Mouse (Mus musculus) layer of hippocampus, adult 9-10 months (tissue): Measurements from ENCODE around the gene Snx14.

Experiments used
- DNase-seq: peaks from one replicate; pipeline ENCODE4 v3.0.0; 2022; ENCODE audit warnings: low spot score

Snx14 gene

DNA sequence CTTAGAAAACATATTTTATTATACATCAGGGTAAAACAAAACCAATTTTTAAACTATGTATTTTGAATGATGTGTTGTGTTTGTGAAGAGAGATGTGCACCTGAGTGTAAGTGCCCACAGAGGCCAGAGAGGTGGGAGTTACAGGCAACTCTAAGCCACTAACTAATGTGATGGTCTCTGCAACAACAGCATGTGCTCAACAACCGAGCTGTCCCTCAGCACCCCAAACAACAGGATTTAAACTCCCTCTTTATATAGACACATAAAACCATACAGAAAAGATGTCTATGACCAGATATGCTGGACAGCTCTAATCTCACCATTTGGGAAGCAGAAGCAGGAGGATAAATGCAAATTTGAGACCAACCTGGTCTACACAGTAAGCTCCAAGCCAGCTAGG lies 58.2 kb downstream of the Snx14 start:
- no peak for DNase-seq

DNA sequence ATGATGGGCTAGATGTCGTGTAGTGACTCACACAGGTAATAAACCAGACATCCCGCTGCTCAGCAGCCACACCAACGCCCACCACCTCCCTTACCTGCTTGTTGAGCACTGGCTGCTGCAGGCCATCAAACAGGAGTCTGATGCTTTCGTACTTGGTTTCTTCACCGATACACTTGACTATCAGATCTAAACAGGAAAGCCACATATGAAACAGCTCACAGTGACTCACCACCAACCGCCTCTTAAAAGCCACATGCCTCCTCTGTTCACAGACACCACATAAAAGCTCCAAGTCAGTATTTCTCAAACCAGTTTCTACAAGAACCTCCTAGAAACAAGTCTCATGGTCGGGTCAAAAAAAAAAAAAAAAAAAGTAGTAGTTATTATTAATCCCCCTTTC lies 58.7 kb downstream of the Snx14 start:
- no peak for DNase-seq

DNA sequence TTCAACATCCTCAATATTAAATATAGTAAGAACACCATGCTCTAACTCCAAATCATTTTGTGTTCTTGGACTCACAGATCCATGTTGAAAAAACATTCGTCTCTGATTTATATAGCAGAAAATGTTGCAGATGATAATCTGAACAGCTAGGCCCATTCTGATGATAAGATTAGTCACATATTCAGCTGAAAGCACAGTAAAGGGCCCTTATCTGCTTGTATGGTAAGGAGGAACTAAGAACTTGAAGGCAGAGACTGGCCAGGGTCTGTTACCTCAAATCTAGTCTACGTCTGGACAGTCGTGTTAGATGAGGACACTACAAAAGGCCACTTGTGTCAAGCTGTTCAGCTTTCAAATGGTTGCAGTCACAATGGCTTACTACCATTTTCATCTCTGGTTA lies 59.7 kb downstream of the Snx14 start:
- DNase-seq: no peak

DNA sequence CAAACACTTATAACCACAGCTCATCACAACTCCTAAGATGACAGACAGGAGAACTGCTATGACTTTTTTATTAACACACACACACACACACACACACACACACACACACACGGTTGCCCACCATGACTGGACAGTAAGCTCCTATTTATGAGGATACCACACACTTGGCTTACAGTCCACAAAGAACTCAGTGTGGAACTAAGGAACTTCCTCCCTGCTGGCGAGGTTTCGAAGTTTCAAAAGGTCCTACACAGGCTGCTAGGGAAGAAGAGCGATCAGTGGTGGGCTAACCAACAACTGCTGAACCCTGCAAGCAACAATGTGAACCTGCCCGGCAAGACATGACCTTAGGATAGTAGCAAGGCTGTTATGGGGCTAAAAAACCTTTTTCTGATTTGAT lies 61.3 kb downstream of the Snx14 start:
- DNase-seq: no peak

DNA sequence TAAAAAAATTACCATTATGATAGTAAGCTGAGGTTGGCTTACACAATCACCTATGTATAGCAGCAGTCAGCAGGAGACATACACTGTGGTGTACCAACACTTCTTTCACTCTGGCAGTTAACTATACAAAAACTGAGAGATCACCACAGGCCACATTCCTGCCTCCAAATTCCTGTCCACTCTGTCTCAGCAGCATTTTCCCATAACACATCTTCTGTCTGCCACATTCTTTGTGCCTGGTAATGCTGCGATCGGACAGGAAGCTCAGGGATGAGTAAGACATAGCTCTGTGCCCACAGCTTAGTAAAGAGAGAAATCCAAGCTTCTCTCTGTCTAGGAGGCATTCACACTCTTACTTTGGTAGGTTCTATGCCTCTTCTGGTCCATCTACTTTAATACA lies 65.8 kb downstream of the Snx14 start:
- no peak for DNase-seq

DNA sequence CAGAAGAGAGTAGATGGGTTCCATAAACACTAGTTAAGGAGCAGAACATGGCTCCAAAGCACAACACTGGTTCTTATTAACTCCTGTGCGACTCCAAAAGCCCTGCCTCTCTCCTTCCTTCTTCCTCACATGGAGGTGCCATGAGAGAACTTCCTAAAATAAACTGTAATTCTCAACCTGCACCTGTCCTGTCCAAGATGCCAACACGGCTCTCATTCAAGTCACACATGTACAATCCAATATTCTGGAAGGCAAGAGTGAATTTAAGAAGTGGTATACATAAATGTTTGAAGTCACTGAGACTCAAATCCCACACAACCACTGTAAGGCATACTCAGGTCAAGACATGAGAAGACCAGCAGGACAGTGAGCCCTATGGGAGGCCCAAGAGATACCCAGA lies 67.6 kb downstream of the Snx14 start:
- no peak for DNase-seq

DNA sequence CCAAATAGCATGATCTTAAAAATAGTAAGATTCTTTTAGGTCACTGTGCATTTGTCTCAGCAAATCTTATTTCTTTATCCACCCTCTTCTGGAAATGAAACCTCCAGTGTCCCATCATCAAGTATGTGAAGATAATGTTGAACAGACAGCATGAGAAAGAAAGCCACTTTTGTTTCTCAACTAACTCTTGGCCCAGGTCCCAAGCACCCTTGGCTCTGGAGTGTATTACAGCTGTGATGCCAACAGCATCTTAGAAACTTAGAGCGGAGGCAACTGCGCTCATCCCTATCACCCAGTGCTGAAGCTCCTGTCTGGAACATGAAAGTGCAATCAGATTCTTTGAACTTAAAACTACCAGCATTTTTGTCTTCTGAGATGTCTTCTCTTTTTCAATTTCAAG lies 69.1 kb downstream of the Snx14 start:
- DNase-seq: no peak

DNA sequence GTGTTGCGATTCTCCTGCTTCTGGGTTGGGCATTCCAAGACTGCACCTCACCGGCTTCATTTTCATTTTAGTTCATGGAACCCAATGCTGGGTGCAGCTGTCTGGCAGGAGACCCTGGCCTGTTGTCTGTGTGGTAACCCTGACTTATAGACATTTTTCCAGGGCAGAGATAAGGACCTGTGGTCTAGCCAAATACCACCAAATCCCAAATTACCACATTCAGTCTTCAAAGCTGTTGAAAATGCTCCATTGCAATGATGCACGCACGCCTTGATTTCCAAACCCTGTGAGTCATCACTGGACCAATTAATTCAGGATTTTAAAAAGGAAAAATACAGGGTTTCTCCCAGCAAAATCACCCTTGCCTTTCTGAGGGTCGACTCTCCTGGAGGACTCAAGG lies 70.3 kb downstream of the Snx14 start:
- DNase-seq: no peak

DNA sequence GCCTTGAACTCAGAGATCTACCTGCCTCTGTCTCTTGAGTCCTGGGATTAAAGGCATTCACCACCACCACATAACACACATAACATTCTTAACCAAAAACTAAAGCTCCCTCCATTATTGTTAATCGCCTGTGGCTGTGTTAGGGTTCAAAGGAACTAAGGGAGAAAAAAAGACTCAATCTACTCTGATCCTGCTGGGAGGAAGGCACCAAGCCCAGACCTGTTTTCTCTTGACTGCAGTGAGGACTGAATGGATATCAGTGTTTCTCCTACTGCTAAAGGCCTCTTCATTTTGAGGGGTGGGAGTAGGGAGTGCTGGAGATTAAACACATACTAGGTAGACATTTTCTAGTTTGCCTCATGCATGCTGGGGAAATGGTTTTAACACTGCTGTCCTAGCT lies 71.0 kb downstream of the Snx14 start:
- no peak for DNase-seq

DNA sequence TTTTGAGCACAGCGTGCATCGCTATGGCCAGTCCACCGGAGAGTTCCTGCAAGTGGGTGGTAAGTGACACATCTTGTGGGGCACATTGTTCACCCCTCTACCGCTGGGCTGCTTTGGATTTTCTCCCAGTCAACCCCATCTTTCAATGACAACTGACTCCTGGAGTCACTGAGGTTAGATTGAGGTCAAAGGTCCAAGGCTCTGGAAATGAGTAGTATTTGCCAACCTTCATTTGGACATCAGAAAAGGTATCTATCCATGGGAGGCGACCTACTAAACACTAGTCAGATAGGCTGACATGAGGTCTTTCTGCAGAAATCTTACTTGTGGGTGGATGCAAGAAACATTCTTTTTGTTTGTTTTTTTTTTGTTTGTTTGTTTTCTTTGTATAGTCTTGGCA lies 71.4 kb downstream of the Snx14 start:
- DNase-seq: no peak

DNA sequence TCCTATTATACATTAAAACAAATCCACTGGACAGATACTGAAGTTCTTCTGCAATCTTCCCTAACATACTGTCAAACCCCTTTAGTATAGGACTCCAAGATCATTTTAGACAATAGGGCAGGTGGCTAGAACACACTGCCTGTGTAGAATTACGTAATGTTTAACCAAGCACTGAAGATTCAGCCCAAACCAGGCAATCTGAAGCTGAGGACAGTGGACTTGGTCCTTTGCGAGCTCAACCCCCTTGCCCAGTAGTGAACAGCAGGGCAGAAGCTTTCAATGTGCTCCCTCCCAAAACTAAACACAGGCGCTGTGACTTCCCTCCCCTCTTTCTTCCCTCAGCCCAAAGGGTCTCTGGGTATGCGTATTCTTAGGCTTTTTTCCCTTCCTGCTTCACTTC lies 71.9 kb downstream of the Snx14 start:
- no peak for DNase-seq

DNA sequence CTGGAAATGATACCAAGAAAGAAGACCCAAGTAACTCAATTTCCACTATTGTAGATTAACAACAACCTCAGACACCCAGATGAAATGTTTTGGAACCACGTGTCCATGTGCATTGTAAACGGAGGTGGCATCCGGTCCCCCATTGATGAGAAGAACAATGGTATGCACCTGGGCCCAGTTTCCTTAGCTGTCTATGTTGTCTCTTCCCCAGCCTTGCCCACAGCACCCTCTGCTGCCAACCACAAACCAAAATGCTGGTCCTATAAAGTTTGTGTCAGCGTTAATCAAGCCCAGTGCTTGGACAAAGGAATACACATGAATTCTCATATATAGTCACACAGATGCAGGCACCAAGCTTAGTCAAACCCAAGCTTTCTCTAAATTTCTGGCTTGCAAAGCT lies 72.5 kb downstream of the Snx14 start:
- no peak for DNase-seq

DNA sequence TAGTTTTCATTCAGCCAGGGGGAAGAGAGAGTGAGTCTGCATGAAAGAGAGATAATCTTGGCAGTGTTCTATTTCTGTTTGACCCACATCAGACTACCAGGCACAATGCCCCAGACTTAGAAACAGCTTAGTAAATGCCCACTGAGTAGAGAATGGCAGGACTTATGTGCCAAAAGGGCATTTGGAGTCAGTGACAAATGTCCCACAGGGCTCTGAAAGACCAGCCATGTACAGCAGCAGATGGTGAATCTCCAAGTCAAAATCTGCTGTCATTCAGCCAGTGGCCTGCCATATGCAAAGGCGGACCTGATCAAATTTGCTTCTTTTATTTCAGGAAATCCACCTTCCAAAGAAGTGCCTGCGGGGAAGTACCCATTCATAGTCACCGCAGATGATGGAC lies 75.7 kb downstream of the Snx14 start:
- no peak for DNase-seq

DNA sequence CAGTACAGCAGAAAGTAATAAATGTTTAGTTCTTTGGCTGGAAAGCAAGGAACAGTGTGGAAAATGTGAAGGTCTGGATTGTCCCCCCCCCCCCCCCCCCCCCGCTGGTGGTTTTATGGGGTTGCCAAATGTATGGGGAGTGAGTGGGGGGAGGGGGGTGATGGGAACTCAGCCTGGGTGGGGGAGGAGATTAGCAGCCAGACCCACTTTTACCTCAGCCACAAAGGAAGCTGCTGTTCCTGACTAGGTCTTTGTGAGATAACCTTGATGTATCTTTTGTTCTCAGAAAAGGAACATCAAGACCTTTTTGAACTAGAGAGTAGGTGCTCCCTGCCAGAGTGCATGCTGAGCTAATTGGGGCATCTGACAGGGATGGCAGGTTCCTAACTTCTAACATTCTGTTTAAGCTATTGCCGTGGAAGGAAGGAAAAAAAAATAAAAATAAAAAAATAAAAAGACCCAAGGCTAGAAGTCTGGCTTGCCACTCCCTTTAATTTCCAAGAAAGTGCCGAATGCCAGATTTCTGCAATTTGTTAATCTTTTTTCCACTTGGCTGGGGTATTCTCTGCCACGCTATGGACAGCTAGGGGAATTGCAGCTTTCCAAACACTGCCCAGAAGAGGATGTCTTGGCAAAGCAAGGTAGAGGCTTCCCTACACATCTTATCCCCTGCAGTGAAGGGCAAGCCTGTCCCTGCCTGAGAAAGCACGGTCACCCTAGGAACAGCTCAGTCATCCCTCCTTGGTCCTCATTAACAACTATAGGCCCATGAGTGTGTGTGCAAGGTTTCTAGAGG lies 76.5 kb downstream of the Snx14 start:
- no peak for DNase-seq

DNA sequence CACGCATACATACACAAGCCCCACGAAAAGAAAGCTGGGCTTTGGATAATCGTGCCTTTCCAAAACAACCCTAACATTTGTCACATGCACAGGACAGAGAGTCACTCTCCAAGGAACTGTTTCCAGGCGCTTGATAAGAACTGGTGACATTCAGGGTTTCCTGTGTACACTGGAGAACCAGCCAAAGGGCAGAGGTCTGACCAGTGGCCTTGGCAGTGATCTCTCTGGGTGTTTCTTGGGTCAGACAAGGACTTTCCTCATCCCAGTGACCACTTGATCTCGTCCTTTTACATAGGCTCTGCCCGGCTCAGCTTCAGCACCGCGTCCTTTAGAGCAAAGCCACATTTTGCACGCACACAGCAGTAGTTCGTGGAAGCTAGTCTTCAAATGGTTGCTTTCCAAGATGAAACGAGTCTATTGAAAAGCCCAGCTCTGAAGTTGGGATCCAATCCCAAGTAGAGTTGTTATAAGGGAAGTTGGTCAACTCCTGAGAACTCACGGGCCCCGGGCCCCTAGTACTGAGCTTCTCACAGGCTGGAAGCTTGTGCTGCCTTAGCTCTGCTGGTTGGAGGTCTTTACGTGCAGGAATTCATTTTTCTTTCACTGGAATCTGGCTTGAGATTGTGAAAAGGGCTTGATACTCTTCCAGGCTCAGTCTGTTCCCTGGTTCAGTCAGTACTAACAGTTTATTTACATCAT lies 77.4 kb downstream of the Snx14 start:
- no peak for DNase-seq

DNA sequence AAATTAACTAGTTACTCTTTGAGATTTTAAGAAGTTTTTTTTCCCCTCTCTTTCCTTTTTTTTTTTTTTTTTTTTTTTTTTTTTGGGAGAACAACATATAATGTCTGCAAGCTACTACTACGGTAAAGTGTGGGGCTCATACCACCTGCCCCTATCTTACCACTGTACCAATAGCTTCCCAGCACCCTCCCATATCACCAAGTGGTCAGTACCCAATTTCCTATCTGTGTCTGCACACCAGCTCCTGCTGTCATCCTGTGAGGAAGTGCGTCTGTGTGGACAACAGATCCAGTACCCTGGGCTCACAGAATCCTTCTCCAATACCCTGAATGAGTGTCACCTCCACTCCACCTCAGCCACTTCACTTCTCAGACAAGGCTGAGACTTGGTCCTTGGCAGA lies 79.6 kb downstream of the Snx14 start:
- no peak for DNase-seq

DNA sequence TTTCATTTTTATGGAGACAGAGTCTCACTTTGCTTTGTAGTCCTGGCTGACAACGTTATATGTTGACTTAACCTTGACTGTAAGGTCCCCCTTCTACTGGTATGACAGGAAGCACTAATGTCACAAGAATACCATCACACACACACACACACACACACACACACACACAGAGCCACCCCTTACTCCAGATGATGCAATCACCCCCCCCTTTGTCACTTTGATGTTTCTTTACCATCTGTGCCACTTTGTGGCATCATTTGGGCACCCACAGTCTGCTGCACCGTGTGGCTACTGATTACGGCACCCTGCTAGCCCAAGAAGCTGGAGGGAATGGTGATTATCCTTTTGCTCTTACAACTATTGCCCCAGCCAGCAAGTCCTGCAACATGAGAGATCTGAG lies 81.6 kb downstream of the Snx14 start:
- DNase-seq: no peak

DNA sequence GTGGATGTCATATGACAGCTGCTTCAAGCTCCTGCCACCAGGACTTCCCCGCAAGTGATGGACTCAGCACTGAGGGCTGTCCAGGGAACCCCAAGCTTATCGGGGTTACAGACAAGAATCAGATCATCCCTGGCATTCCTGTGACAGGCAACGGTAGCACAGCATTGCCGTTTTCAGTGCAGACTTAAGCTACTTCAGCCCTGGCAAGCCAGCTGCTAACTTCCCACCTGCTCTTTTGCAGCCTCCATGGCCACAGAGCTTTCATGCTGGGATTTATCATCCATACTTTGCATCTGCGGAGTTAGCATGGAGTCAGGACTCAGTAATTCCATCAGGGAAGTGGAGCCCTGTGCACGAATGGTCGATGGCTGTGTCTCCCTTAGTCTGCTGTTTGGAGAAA lies 85.3 kb downstream of the Snx14 start:
- no peak for DNase-seq

DNA sequence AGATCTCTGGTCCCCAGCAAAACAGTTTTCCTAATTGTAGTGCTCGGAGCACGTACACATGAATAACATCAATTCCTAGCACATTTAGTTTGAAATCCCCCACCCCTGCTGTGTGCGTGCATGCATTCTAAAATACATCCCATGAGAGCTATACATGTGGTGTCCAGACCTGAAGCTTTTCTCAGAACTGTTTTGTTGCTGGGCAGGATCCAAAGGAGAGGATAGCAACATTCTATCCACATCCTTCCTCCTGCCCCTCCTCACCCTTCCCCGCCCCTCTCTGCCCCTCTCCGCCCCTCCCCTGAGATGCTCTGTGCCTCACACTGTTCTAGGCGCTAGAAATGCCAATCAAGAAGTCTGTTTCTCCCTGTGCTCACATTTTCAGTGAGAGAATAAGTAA lies 86.0 kb downstream of the Snx14 start:
- DNase-seq: no peak

DNA sequence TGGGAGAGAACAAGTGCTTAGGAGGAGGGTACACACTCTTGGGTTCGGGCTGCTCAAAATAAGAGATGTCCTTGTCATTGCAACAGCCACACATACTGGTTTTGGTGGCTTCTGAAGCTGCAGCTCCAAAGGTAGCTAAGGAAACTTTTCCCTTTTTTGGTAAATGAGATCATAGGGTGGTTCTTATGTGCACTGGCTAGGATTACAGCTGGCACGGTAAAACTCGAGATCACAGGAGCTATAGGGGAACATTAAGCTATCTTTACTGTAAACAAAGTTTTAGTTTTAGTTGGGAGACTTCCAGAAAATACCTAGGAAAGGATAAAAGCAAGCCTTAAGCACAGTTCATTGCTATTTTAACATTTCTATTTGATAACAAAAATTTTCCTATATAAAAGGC lies 87.6 kb downstream of the Snx14 start:
- no peak for DNase-seq

DNA sequence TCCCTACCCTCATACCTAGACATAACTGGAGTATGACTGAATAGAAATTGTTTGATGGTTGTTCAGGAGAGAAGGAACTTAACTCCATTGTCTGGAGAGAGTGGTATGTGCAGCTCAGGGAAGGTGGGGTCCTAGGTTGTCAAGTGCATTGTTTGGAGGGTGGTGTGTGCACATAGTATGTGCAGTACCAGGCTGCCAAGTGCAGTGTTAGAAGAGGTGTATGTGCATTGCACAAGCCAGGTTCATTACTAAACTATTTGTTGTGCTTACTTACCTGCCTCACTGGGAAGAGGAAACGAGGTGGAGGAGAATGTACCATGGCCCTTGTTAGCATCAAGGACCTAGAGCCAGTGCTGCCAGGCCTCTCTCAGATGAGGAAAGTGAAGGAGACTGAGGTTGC lies 88.4 kb downstream of the Snx14 start:
- no peak for DNase-seq

DNA sequence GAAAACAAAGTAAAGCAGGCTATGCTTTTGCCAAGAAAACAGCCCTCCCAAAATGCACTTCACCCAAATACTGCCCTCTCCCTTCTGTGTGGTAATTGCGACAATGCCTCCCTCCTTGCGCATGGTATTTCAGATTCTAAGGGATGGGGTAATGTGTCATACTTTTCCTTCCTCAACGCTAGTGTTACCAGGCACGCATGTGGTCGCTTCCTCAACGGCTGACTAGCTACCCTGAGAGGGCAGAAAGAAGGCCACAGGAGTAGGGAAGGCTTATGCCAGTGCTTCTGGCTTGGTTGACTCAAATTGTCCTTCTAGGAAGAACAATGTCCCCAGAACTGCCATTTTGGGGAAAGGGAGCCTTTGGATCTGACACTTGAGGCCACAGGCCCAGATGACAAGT lies 90.1 kb downstream of the Snx14 start:
- DNase-seq: no peak

DNA sequence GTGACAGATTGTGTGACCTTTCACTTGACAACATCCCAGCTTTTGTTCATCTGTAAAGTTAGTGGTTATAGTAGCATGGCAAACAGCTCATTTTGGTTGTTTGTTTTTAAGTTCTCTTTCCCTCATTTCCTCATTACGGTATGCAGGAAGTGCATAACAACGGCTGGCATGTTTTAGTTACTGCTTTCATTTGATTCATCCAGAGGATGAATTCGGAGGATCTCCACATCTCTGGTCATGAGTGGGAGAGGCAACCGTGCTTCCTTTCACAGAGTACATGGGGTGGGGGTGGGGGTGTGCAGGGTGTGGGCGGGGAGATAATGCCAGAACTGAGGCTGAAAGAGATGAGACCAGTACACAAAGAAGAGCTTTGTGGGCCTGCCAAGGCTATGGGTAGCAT lies 91.9 kb downstream of the Snx14 start:
- no peak for DNase-seq

DNA sequence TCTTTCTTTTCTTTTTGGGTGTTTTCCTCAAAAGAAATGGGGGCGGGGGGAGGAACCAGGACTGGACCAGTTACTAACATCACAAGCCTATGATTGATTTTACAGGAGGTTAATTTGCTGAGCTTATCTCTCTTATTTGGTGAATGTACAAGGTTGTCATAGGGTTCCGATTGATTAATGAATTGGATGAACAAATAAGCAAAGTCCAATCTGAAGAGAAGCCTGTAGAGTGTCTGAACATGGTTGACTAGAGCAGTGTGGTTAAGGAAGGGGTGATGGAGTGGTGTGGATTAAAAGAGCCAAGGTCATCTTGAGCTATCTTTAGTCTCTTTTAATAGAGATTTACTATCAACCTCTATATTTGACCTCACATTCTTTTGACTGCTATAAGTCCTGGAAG lies 94.3 kb downstream of the Snx14 start:
- DNase-seq: no peak
